Mouse (Mus musculus): ENCODE measurements around the gene Lamc1.

GRCm38 (mm10) chr1:153371846-153372245 lies 39.3 kb upstream of the Lamc1 start:
- TF ChIP-seq POLR2A (IDR thresholded peaks at IDR 0.05; ENCODE audit: low read depth, low read length) (no peak), CTCF (IDR thresholded peaks at IDR 0.05; ENCODE audit: borderline replicate concordance, insufficient read depth, low read length) (no peak)

Data from embryonic fibroblast, embryonic 13.5 days (primary cell).